Mouse (Mus musculus) adrenal gland, postnatal 4 days (tissue): ENCODE measurements around the gene Huwe1. TPM values are rescaled to one million over a fixed set of nuclear protein-coding genes. Genes with fewer than 3 reads are reported as not detected.

Source experiments
- DNase-seq, 2 experiments: peaks; one replicate each; pipeline ENCODE4 v3.0.0; 2021 to 2022; ENCODE audit warnings: low spot score in 2 of 2, mixed read lengths in 2 of 2
- long read RNA-seq, 2 experiments: library from polyadenylated mRNA; stranded (forward); transcript quantifications; one replicate each; pipeline ENCODE4 v2.0.0; 2021
- total RNA-seq, 2 experiments: library from RNA; stranded (reverse); gene quantifications; 2 replicates each; pipeline ENCODE4 v1.2.3; 2021

Huwe1 gene
- total RNA-seq, result 100 to 1,000 TPM; 213 to 240 TPM
- long read RNA-seq, experiment 1, partial matches to known transcripts, result 2 of 11 reads
- long read RNA-seq, experiment 1, other reads (novel, unspliced or antisense), result 8 of 11 reads
- long read RNA-seq, experiment 2, partial matches to known transcripts, result 5 of 11 reads
- long read RNA-seq, experiment 2, other reads (novel, unspliced or antisense), result 6 of 11 reads

DNA sequence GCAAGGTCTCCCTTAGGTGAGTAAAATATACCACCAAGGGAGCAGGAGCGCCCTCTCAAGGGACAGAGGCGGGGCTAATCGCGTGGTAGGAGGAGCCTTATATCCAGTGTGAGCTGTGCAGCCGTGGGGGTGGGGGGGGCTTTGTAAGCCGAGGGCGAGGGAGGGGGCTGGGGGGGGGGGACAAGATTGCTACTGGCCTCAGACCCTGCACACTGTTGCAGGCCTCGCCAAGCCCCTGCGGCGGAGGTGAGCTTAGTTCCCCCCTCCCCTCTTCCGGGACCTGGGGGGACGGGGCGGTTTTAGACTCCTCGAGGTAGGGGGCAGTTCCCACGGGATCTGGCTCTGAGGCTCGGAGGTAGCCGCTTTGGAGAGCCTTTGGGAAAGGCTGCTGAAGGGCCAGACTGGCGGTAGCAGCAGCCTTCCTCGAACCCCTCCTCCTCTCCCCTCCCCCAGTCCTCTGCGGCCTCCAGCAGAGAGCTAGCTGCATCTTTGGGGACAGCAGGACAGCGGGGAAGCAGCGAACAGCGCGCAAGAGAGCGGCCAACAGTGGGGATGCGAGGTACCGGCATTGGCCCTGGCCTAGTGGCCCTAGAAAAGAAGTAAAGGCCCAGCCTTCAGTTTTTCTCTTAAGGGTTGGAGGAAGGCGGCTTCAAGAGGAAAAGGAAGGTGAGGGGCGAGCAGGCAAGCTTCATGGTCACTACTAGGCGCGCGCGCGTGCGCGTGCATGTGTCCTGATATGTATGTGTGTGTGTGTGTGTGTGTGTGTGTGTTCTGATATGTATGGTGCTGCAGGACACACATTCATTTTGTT lies at the start of gene Huwe1:
Gene Huwe1, plus strand, starts transcription at position 107 of the 811 bp plus-strand sequence.
- peak; percentile 8 to 32 for DNase-seq

DNA sequence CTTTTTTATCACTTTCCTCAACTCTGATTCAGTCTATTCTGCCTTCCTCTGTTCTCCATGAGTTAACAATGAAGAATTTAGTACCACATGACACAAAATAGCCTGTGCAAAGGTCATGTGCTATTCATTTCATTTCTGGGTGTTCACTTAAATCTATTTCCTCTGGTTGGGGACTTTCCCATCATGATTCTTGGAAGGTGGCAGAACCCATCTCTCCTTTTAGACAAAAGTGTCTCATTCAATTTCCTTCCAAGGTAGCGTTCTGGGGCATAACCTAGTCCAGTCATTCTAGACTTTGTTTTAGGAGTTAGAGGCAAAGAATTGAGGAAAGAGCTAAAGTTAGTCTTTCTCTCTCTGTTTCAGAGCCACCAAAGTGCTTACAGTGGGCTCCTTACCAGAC lies 20.3 kb upstream of the Huwe1 start:
- DNase-seq, result no peak

DNA sequence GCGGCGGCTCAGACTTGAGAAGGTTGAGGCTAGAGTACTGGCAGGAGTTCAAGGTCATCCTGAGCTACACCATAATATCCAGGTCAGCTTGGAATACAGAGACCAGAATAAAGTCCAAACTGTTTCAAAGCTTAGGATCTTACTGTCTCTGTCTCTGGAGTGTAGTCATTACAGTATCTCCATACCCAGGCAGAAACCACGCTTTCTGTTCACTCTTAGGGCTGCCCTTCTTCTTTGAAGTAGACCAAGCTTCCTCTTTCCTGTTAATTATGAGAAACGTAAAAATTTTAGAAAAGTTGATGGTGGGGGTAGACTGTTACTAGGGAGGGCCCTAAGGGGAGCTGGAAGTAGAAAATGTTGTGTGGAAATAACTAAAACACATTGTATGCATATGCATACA lies 17.7 kb upstream of the Huwe1 start:
- DNase-seq, result no peak

DNA sequence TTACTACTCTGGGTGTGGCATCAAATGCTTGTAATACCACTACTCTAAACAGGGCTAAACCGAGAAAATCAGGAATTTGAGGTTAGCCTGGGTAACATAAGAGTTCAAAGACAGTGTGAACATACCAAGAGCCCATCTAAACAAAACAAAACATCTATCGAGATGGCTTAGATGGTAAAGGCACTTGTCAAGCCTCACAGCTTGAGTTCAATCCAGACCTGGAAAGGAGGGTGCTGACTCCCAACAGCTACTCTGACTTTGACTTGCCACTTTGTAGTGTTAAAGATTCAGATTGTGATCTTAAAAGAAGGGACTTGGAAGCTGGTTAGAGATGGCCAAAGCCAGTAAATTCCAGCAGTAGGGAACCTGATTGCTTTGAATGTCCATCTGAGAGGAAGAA lies 7.8 kb upstream of the Huwe1 start:
- DNase-seq, result no peak

DNA sequence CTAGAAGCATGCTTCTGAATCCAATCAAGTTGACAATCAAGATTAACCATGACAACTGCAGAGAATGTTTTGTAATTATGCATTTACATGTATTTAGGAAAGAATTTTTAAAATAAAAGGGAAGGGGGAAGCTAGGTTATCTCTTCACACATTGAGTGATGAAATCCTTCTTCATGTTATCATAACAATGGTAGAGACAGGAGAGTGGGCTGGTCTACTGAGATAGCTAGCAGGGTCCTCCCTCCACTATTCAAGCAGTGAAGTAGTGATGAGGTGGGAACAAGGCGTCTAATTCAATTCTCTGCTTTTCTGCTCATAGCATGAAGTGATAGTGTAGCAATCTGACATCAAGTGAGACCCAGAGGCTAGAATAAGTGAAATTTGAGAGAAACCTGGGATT lies 2.6 kb upstream of the Huwe1 start:
- DNase-seq, result no peak

DNA sequence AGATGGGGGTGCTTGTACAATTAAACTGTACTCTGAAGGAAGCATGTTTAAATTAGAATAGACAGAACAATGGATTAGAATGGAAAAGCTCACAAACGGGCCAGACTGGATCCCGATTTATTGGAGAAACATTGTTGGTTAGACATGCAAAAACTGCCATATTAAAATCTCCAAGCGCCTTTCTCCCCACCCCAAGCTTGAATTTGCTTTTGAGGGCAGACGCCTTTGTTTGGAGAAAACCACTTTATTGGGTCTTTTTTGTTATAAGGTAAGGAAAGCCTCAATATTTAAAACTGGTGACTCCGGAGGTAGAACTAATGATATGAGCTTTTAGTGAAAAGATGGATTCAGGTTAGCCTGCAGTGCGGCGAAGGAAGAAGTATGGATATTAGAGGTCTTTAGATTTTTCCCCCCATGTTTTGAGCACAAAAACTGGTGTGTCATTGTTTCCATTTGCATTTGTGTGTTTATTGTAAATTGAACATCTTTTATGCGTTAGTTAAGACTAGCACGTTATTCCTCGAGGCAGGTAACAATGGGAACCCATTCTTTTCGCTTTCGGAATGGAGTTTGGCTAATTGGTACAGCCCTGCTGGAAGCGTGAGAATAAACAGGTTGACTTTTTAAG lies 1.8 kb downstream of the Huwe1 start:
- no peak for DNase-seq

DNA sequence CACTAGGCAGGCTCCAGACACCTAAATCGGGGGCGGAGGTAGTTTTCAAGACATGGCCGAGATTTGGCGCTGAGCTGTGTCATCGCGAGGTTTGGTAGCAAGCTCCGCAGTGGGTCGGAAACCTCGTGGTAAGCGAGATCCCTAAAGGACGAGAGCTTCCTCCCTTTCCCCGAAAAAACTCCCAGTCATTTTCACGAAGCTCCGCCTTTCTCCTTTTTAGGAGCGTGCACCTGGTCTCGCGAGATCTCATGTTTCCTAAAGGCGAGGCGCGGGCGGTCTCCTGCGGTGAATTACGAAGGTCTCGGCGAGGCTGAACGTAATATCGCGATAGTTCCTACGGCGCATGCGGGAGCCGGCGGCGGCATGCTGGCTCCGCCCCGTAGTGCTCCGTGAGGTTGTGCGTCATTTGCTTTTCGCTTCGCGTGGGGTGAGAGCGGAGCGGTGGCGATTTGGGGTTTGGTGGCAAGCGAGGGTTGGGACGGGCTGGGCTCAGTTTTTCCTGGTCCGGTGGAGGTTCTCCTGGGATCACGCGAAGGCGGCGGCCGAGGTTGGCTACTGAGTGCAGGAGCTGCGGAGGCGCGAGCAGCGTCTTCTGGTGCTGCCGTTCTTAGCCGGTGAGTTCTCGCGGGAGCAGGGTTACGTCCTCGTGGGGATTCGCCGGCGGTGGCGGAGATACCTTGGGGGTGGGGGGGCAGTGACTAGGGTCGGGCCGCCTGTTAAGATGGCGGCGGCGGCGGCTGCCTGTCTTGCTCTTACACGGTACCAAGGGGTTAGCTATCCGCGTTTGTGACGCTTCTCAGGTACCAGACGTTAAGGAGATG lies 2.6 kb downstream of the Huwe1 start:
- peak; percentile 60 to 73 for DNase-seq

DNA sequence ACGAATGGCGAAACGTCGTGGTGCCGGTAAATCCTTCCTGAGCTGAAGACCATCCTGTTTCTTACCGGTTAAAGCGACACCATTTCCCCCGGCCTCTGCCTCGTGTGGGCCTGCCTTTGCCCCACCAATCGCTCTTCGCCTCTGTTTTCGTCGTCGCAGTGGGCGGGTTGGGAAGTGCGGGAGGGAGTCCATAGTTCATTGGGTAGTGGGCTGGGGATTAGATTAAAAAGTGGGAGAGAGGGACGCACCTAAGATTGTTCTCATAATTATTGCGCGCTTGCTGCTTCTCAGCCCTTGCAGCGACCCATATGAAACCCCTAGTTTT lies 3.1 kb downstream of the Huwe1 start:
- peak in 1 of 2 experiments; percentile 26 for DNase-seq

DNA sequence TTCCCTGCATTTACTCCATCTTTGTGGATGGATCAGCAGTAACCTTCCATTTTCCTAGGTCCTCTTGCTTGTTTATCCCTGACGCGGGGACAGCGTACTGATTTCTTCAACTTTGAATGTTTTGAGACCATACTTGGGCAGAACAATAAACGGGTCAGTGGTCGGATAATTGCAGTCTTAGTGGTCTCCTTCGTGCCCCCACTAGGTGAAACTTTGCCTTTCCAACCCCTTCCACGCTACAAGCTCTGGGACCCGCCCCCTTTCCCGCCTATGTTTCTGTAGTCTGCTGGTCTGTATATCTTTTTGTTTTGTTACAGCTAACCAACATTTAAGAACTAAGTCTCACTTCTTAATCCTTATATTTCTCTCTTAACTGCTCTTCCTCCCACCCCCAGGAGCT lies 3.8 kb downstream of the Huwe1 start:
- DNase-seq, result no peak

DNA sequence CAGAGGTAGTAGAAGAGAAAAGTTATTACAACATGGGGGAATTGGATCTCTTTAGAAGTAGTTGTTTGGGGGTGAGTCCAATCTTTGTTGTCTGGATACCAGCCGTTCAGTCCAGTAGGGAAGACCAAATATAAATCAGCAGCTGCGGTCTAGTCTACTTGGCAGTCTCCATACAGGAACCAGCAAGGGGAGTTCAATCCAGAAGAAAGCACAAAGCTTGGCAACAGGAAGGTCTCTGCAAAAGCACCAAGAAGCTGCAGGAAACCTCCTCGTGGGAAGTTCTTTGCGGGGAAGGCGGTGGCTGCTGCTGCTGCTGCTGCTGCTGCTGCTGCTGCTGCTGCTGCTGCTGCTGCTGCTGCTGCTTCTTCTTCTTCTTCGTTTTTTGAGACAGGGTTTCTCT lies 10.9 kb downstream of the Huwe1 start:
- no peak for DNase-seq

DNA sequence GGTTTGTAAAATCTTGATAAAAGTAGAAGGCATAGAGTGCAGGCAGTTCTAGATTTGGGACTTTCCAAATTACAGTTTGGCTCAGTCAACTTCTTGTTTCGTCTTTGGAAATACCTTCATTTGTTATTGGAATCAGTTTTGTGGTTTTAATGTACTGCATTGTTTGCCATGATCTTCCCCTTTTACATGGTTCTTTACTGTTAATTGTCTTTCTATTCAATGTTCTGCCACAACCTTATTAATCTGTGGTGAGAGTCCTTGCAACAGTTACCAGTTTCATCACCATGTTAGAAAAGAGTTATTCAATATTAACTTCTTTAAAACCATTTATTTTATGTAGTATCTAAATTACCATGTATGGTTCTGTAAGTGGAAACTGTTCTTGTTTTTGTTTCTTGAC lies 13.0 kb downstream of the Huwe1 start:
- no peak for DNase-seq

DNA sequence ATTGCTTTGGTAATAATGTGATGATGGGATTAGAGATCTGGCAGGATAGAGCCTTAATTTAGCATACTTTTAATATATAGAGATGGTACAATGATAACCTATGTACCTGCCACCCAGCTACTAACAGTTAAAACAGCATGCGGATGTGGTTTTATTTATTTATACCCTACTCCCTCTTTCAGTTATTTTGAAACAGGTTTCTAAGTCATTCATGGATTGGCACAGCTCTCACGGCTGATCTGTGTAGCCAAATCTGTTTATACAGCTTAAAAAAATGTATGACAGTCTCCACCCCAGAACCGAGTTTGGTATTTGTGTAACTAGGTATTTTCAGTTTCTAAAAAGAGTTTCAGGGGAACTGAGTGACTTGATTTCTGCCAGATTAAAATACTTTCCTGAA lies 17.1 kb downstream of the Huwe1 start:
- DNase-seq, result no peak

DNA sequence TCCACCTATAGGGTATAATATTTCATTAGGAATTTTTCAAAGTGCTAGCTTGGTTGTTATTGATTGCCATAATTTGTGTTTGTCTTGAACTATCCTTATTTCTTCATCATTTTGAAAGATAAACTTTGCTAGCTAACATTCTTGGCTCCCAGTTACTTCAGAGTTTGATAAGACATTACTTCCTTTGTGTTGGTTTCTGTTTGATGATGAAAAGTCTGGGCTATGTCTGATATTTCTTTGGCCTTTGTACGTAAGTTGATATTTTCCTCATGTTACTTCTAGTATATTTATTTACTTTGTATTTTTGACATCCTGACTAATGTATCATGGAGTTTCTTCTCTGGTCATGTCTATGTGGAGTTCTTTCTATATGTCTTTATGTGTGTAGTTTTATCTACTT lies 28.4 kb downstream of the Huwe1 start:
- no peak for DNase-seq

DNA sequence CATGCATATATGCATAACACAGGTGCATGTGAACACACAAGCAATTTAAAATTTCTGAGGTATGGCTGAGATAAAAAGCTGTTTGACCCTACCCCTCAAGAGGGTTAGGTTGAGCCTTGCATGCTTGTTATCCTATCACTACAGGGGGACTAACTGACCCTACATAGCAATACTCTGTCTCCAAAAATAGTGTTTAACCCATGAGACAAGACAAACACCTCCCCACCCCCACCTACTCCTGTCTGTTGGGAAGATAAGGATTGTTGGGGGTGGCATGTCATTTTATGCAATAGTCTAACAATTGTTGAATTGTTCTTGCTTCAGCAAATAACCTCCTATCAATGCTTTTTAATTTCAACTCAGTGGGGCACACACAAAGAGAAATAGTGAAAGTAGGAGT lies 30.7 kb downstream of the Huwe1 start:
- no peak for DNase-seq

DNA sequence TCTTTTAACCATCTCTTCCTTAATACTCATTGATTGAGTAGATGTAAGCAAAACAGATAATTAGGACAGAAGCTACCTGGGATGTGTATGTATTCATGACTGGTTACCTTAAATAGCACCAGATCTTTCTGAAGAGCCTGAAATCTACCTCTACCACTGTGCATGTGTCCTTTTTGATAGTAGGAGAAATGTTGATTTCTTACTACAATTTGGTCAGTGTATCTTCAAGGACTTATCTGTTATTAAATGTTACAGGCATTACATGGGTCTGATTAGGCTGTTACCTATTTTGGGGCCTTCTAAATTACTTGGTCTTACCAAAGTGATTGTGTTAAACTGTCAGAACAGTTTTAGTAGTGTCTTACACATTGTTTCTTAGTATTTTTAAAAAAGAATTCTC lies 32.4 kb downstream of the Huwe1 start:
- DNase-seq, result no peak

DNA sequence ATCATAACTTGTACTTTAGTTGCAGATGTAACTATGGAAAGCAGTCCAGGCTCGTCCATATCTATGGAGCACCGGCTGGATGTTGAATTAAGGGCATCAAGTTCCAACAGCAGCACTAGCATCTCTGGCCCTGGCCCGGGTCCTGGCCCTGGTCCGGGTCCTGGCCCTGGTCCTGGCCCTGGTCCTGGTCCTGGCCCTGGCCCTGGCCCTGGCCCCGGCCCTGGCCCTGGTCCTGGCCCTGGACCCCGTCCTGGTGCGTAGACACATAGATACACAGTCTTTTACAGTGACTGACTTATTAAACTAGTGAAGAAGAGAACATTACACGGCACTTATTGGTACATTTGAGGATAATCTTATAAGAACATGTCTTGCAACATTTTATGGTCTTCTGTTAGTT lies 58.8 kb downstream of the Huwe1 start:
- DNase-seq, result no peak

DNA sequence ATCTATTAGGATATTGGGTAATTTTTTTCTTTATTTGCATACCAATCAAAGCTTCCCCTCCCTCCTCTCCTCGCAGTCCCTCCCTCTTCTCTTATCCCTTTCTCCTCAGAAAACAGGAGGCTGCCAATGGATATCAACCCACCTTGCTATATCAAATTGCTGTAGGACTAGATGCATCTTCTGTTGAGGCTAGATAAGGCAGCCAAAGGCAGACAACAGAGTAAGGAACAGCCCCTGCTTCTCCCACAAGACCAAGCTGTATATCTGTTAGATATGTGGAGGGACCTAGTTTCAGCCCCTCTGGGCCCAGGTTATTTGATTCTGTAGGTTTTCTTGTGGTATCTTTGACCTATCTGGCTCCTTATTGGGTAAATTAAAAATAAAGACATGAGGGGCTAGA lies 110.1 kb downstream of the Huwe1 start:
- DNase-seq, result no peak

DNA sequence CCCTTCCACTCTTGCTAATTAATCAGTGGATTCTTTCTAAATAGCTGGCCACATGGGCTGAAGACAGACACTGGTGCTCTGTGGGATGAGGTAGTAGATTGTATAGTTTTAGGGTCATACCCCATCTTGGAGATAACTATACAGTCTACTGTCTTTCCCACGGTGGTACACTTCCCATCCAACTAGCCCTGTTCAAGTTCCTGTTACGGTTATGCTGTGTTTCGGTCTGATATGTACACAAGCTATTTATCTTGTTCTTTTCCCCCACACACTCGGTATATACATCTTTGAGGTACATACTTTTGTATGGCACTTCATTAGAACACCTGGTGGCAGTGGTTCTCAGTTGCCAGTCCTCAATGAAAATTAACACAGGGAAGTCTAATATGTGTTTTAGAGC lies 111.7 kb downstream of the Huwe1 start:
- no peak for DNase-seq

DNA sequence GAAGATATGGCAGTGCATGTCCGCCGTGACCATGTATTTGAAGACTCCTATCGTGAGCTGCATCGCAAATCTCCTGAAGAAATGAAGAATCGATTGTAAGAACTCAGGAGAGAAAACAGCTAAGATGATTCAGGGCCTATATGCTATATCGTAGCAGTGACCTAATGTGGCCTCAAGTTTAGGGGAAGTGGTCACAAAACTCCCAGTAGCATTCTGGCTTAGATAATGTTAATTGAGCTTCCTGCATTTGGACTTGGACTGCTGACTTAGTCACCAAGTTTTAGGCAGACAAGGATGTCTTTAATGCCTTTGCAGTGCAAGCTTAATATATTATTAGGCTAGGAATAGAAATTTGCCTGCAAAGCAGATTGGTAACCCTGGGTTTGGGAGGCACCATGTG lies 128.8 kb downstream of the Huwe1 start:
- DNase-seq, result no peak

DNA sequence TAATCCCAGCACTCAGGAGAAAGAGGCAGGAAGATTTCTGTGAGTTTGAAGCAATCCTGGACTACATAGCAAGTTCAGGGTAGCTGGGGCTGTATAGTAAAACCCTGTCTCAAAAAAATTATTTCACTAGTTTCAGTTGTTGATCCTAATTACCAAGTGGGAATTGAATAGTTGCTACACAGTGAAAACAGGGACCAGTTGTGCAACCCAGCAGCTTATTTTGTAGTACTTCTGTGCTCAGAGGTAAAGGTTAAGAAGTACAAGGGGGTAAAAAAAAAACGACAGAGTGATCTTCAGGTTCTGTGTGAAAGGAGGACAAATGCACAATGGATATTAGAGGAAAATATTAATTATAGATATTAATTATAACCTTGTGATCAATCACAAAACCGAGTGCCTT lies 138.2 kb downstream of the Huwe1 start:
- DNase-seq, result no peak

DNA sequence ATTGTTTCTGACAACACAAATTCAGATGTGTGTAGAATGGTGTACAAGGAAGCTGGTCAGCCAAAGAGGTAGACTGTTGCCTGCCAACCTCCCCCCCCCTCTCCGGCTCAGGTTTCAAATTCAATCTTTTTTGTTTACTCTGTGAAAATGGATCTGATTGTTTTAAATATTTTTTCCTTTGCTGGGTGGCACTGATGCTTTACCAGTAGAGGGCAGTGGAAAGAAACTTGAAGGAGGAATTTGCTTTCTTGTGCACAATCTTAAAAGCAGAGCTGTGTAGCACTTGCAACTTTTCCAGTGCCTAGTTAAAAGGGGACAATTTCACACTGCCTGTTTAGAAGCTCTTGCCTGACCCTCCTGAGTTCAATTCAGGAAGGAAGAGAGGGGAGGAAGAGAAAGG lies 146.4 kb downstream of the Huwe1 start:
- DNase-seq, result no peak

DNA sequence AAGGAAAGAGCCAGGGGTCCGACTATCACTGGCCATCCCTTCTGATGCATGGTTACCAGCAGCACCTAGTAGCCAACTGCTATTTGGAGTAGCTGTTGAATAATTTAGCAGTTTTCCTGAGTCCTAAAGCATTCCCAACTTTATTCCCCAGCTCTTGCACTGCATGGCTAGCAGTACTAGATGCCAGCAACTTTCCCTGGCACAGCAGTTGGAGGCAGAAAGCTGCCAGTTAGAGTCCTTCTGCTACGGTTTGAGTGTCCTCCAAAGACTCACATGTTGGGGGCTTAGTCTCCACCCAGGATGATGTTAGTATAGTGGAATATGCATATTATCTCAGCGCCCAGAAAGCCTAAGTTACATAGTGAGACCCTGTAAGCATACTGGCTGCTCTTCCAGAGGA lies 147.2 kb downstream of the Huwe1 start:
- DNase-seq, result no peak
